Mouse (Mus musculus) liver, embryonic 15.5 days (tissue): ENCODE results near the gene Zfp317. TPM values are rescaled to one million over a fixed set of nuclear protein-coding genes. Genes with fewer than 3 reads are reported as not detected.
"Not testable (repeated sequence)": the region's sequence is repeated elsewhere in the genome, so short reads cannot be mapped to it uniquely, and the experiment has no call there.

Source experiments
- ATAC-seq: fragments of 200-750 bp; cut with Nextera tagmentation; 2 replicates; pipeline ENCODE4 v1.8.0; 2017; ENCODE audit warnings: moderate number of reproducible peaks, mild to moderate bottlenecking, moderate library complexity; ENCODE audit not compliant: insufficient read depth
- H3K27ac ChIP-seq: fragments of 300-500 bp; sonication (generic); replicated peaks from 2 replicates; pipeline ENCODE4 v1.5.1; 2015; ENCODE audit warnings: mild to moderate bottlenecking, inconsistent platforms
- H3K27me3 ChIP-seq: fragments of 300-500 bp; sonication (generic); 2 replicates; pipeline ENCODE4 v1.6.1; 2015; ENCODE audit warnings: mild to moderate bottlenecking, inconsistent platforms
- H3K36me3 ChIP-seq: fragments of 300-500 bp; sonication (generic); replicated peaks from 2 replicates; pipeline ENCODE4 v1.6.1; 2015; ENCODE audit warnings: moderate library complexity, mild to moderate bottlenecking, inconsistent platforms
- H3K4me1 ChIP-seq: fragments of 300-500 bp; sonication (generic); replicated peaks from 2 replicates; pipeline ENCODE4 v1.6.1; 2015; ENCODE audit warnings: inconsistent platforms
- H3K4me2 ChIP-seq: fragments of 300-500 bp; sonication (generic); 2 replicates; pipeline ENCODE4 v1.6.1; 2015; ENCODE audit warnings: moderate library complexity, mild to moderate bottlenecking, inconsistent platforms
- H3K4me3 ChIP-seq: fragments of 300-500 bp; sonication (generic); replicated peaks from 2 replicates; pipeline ENCODE4 v1.5.1; 2015; ENCODE audit warnings: mild to moderate bottlenecking, inconsistent platforms
- H3K9ac ChIP-seq: fragments of 300-500 bp; sonication (generic); 2 replicates; pipeline ENCODE4 v1.6.1; 2015; ENCODE audit warnings: moderate library complexity, mild to moderate bottlenecking, inconsistent platforms
- H3K9me3 ChIP-seq: fragments of 300-500 bp; sonication (generic); replicated peaks from 2 replicates; pipeline ENCODE4 v1.6.1; 2016; ENCODE audit warnings: inconsistent platforms
- WGBS: fragments of 180-500 bp; shearing (Covaris S2); methylation state at CpG from one replicate; pipeline ENCODE4 v1.1.7; 2015; ENCODE audit warnings: mixed read lengths; ENCODE audit not compliant: insufficient replicate concordance; 5-methylcytosine and 5-hydroxymethylcytosine counted together
- polyA plus RNA-seq: library from polyadenylated mRNA; unstranded; fragments of >200 nt; fragmentation: Nextera tagmentation; extraction: Ambion mirVana; gene quantifications from 2 replicates; pipeline ENCODE4 v1.2.1, GENCODE M21; 2015

Gene Zfp317
- polyA plus RNA-seq: 7.0 TPM in 2 replicates

DNA sequence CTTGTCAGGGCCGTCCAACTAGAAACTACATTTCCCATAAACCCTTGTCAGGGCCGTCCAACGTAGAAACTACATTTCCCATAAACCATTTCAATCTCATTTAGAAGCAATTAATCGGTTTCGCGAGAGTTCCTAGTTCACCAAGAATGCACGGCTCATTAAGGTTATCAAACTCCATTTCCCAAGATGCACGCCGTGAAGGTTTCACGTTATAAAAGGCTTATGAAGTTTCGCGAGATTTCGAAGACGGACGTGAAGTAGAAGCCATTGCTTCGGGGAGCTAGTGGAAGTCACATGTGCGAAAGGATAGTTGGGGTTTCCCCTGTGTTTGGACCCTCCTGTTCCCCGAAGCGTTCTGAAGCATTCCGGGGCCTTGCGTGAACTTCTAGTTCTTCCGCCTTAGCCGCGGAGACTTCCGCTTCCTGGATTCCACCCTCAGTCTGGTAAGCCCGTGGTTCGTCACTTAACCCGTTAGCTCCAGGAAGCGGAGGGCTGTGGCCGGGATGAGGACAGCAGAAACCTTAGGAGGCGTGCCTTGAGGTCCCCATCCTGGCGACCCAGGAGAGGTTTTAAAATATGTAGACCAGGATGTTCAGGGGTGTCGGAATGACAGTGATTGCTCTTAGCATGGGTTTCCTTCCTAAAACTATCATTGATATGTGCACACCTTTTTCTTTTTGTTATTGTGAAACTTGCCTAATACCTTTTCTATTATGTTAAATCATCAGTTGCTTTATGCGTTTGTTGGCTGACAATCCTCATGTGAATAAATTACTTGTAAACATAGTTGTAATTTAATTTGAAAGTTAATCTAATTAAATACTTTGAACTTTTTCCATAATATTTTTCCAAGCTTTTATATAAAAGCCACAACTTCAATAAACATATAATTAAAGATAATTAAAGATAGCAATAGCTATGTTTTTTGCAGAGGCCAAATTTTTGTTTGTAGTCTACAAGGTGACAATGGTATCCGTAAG lies at the start of gene Zfp317:
Zfp317 (plus strand) TSS at position 260 of the 980 bp plus-strand sequence.
- H3K4me1 ChIP-seq: no peaks in the 10 kb centered on the region
- WGBS: 1% methylated on average over 35 of the region's 35 CpGs
- ATAC-seq: peak; percentile 94

DNA sequence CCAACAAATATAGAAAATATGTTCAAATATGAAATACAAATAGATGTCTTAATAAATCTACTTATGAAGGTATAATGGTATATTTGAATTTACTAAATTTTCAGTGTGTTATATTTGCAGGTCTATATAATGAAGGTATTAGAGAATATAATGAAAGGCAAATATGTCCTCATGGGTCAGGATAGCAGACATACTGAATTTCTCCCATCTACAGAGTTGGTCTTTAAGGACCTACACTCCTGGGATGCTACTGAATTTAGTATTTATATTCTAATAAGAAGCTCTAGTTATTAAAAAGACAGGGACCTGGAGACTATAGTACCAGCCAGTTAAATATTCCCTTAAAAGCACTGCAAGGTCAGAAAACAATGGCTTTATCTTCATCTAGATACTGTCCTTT lies 39.6 kb upstream of the Zfp317 start, which contains the start of gene Olfr855:
Olfr855 (plus strand) TSS at position 301 of the 400 bp plus-strand sequence.
- ATAC-seq: no peak
- H3K4me2 ChIP-seq: no peak within 1 kb of the TSS
- no peak within 1 kb of the TSS for H3K27ac ChIP-seq
- no peaks in the 10 kb centered on the region for H3K27me3 ChIP-seq
- H3K4me3 ChIP-seq: no peak within 1 kb of the TSS
- no peaks in the 10 kb centered on the region for H3K4me1 ChIP-seq
- H3K9ac ChIP-seq: no peak within 1 kb of the TSS
- H3K9me3 ChIP-seq: no peaks in the 10 kb centered on the region
- no peaks in the 10 kb centered on the region for H3K36me3 ChIP-seq

More for the DNA sequence above, at the start of gene Zfp317:
- peak within 1 kb of the TSS; percentile 66 for H3K4me2 ChIP-seq
- no peaks in the 10 kb centered on the region for H3K9me3 ChIP-seq
- peak within 1 kb of the TSS; percentile 57 for H3K9ac ChIP-seq
- H3K36me3 ChIP-seq: peaks cover 8% of the 10 kb centered on the region; the same call in 1 of the 2 replicates
- H3K27me3 ChIP-seq: no peaks in the 10 kb centered on the region
- H3K4me3 ChIP-seq: peak within 1 kb of the TSS; percentile 67
- H3K27ac ChIP-seq: peak within 1 kb of the TSS; percentile 85

DNA sequence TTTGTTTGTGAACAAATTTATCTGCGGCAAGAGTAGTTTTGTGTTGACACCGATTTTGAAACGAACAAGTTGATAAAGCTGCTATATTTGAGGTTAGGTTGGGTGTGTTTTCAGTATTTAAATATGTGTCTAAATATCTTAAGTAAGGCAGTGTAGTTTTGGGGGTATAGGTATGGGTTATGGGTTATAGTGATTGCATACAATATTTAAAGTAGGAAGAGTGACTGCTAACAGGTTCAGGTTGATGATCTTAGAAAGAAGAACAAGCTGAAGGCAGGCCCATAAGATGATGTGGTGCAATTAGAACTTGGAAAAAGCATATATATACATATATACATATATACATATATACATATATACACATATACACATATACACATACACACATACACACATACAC lies 605 bp upstream of the Zfp317 start:
- 82% methylated on average over 3 of the region's 3 CpGs for WGBS

GRCm38 (mm10) chr9:19629574-19629973 lies 7.7 kb downstream of the Zfp317 start:
- H3K9ac ChIP-seq: no peak overlapping the region
- peaks cover 14% of the 10 kb centered on the region for H3K36me3 ChIP-seq
- H3K27ac ChIP-seq: no peak overlapping the region
- no peak for ATAC-seq
- H3K4me3 ChIP-seq: no peak overlapping the region
- no peaks in the 10 kb centered on the region for H3K9me3 ChIP-seq
- H3K4me1 ChIP-seq: no peaks in the 10 kb centered on the region
- H3K4me2 ChIP-seq: no peak overlapping the region
- H3K27me3 ChIP-seq: no peaks in the 10 kb centered on the region

More for the DNA sequence above, 605 bp upstream of the Zfp317 start:
- Histone ChIP-seq H3K4me3 (no peak overlapping the region), H3K9ac (no peak overlapping the region), H3K27ac (no peak overlapping the region), H3K9me3 (no peaks in the 10 kb centered on the region), H3K4me2 (no peak overlapping the region), H3K4me1 (no peaks in the 10 kb centered on the region), H3K36me3 (peaks cover 6% of the 10 kb centered on the region; the same call in 1 of the 2 replicates), H3K27me3 (no peaks in the 10 kb centered on the region)
- ATAC-seq: no peak

DNA sequence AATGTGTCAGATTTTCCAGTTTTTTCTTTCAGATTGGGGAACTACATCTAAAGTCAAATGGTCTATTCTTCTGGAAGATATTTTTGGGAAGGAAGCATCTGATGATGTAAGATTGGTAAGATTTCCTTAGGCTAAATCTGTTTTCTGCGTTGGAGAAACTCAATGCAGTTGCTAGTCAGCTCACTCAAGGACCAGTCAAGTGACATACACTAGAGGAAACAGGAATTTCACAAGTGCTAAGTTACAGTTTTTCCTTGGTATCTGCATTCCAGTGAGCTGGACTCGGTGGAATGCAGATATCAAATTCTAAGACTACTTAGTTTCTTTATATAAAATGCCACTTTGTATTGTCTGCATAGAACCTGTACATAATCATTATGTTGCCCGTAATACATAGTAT lies 23.3 kb downstream of the Zfp317 start:
- Histone ChIP-seq H3K36me3 (peaks cover 45% of the 10 kb centered on the region), H3K4me3 (no peak overlapping the region)
- WGBS: 70% methylated on average over 3 of the region's 3 CpGs

DNA sequence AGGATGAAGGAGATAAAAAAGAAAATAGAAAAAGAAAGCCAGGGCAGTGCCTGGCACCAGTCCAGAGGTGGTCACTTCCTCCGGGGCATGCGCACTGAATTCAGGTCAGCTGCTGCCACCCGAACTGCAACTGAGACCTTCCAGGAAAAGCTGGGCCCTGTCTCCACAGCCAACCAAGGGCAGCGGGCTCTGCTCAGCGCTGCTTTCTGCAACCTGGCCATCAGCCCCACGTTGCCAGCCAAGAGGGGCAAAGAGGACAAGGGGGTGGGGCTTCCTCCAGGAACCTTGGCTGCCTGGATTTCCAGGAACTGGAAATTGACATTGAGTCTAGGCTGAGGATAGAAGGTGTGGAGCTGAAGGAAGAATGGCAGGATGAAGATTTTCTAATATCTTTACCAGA lies 68.4 kb downstream of the Zfp317 start:
- Histone ChIP-seq H3K36me3 (no peaks in the 10 kb centered on the region), H3K4me3 (no peak overlapping the region), H3K9me3 (no peaks in the 10 kb centered on the region), H3K27ac (no peak overlapping the region), H3K4me2 (no peak overlapping the region), H3K4me1 (no peaks in the 10 kb centered on the region), H3K9ac (no peak overlapping the region), H3K27me3 (no peaks in the 10 kb centered on the region)
- no peak for ATAC-seq
- 63% methylated on average over 6 of the region's 6 CpGs for WGBS

More for the DNA sequence above, 23.3 kb downstream of the Zfp317 start:
- no peaks in the 10 kb centered on the region for H3K9me3 ChIP-seq
- no peak for ATAC-seq
- no peak overlapping the region for H3K4me2 ChIP-seq
- H3K4me1 ChIP-seq: no peaks in the 10 kb centered on the region
- no peak overlapping the region for H3K9ac ChIP-seq
- H3K27ac ChIP-seq: no peak overlapping the region
- H3K27me3 ChIP-seq: no peaks in the 10 kb centered on the region

- ATAC-seq: no peak
- Histone ChIP-seq H3K4me3 (no peak overlapping the region), H3K9ac (no peak overlapping the region), H3K9me3 (no peaks in the 10 kb centered on the region), H3K27ac (no peak overlapping the region), H3K27me3 (no peaks in the 10 kb centered on the region), H3K4me1 (no peaks in the 10 kb centered on the region), H3K36me3 (no peaks in the 10 kb centered on the region), H3K4me2 (no peak overlapping the region)
- WGBS: 54% methylated on average over 1 of the region's 1 CpGs
These were observed 69.5 kb downstream of the Zfp317 start for GRCm38 (mm10) chr9:19691426-19691825.

DNA sequence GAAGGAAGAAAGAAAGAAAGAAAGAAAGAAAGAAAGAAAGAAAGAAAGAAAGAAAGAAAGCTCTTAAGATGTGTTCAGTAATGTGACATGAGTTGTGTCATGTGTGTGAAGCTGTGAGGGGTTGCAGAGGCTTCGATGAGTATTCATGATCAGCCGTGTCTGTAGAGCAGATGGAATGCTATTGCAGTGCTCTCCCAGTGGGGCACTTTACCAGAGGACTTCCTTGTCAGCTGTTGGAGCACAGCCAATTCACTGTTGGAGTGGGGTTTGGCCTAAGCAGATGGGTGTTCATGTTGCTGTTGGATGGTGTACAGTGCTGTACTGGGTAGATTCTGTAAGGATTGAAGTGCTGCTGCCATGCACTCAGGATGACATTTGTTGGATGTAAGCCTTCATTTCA lies 70.5 kb downstream of the Zfp317 start:
- ATAC-seq: no peak
- Histone ChIP-seq H3K27ac (no peak overlapping the region), H3K9ac (no peak overlapping the region), H3K4me2 (no peak overlapping the region), H3K9me3 (no peaks in the 10 kb centered on the region), H3K27me3 (no peaks in the 10 kb centered on the region), H3K36me3 (no peaks in the 10 kb centered on the region), H3K4me3 (no peak overlapping the region), H3K4me1 (no peaks in the 10 kb centered on the region)
- WGBS: 50% methylated on average over 2 of the region's 2 CpGs

GRCm38 (mm10) chr9:19694285-19694684 lies 72.4 kb downstream of the Zfp317 start:
- 44% methylated on average over 2 of the region's 2 CpGs for WGBS
- H3K4me1 ChIP-seq, ATAC-seq, H3K4me2 ChIP-seq, H3K36me3 ChIP-seq, H3K9me3 ChIP-seq, H3K27me3 ChIP-seq, H3K4me3 ChIP-seq, H3K9ac ChIP-seq, H3K27ac ChIP-seq: not testable (repeated sequence)

- ATAC-seq: not testable (repeated sequence)
These were observed 73.0 kb downstream of the Zfp317 start for GRCm38 (mm10) chr9:19694898-19695379.

More at GRCm38 (mm10) chr9:19694898-19695379, 73.0 kb downstream of the Zfp317 start:
- WGBS: 60% methylated on average over 9 of the region's 9 CpGs
- H3K4me3 ChIP-seq, H3K36me3 ChIP-seq, H3K27me3 ChIP-seq, H3K4me1 ChIP-seq, H3K9me3 ChIP-seq, H3K27ac ChIP-seq, H3K9ac ChIP-seq, H3K4me2 ChIP-seq: not testable (repeated sequence)
